Mouse (Mus musculus) common myeloid progenitor, adult 5-6 weeks (primary cell): ENCODE measurements at regions not wholly inside any gene's neighbourhood (a gene's known extent, or its start where the extent isn't known, plus 50 kb on each side); places are given as distances from the start of the nearest gene placed in this dataset.
A peak's percentile ranks its signal among the peaks of the same experiment; 100 is the strongest.

ENCODE experiments used
- ATAC-seq: replicated peaks from 2 replicates; pipeline ENCODE4 v1.8.0; 2016; ENCODE audit warnings: low read depth, mild to moderate bottlenecking, moderate TSS enrichment, inconsistent platforms; ENCODE audit not compliant: poor library complexity, severe bottlenecking

- peak; percentile 90 for ATAC-seq
These were observed 114.3 kb downstream of the Rab38 start for GRCm38 (mm10) chr7:88544393-88544792.

DNA sequence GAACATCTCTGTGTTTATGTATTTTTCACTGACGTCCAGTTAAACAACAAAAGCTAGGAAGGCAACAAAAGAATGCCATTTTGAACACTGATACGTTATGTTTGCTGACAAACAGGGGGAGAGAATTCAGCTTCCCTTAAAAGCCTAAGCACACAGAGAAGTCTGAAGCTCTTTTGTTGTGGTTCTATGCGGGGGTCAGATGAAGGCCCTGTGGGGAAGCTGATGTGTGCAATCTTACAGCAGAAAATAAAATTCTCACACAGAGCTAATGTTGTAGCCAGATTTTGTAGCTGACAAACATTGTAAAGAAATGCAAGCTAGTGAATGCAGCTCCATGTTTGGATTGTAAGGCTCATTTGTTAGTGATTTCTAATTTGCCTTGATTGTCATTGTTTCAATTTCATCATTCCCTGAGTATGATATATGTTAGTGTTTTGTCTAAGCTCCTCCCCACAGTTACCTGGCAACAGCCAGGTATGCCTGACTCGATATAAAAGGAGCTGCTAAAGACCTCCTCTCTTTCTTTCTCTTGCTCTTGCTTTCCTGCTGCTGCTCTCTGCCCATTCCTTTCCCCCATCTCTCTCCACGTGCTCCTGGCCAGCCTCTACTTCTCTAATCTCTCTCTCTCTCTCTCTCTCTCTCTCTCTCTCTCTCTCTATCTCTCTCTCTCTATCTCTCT, 115.0 kb downstream of the Rab38 start:
- no peak for ATAC-seq

DNA sequence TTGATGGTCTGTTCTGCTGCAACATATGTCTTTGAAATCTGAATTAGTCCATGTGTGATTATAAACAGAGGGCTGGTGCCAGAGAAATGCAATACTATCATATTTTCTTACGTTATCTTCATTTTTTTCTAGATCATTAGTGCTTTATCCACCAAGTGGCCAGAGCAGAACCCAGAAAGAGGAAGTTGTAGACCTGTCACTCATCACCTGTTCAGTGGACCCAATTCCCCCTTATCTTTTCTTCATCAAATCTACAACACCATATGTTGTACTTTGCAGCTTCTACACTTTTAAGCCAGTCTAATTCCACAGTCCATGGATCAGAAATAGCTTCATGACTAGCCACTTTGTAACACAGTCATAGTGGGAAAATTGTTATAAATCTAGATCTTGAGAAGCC, 145.0 kb downstream of the Rab38 start:
- ATAC-seq = peak; percentile 47

- no peak for ATAC-seq
These were observed 170.7 kb downstream of the Rab38 start for GRCm38 (mm10) chr7:88600781-88601180.
